Mouse (Mus musculus) thymus, postnatal 14 days (tissue): Measurements from ENCODE around the gene Kdm1a.

ENCODE experiments used
- DNase-seq: peaks from one replicate; pipeline ENCODE4 v3.0.0; 2021

The Kdm1a gene

GRCm38 (mm10) chr4:136601476-136601875 is 1.0 kb downstream of the Kdm1a start:
- peak; percentile 29 for DNase-seq

GRCm38 (mm10) chr4:136600536-136600935 is 2.0 kb downstream of the Kdm1a start:
- DNase-seq: no peak

- no peak for DNase-seq
Measured at GRCm38 (mm10) chr4:136599869-136600268, 2.7 kb downstream of the Kdm1a start.

- no peak for DNase-seq
Measured at GRCm38 (mm10) chr4:136598268-136598876, 4.2 kb downstream of the Kdm1a start.

GRCm38 (mm10) chr4:136595221-136595620 is 7.3 kb downstream of the Kdm1a start:
- DNase-seq: no peak

- DNase-seq: no peak
Measured at GRCm38 (mm10) chr4:136594006-136594405, 8.5 kb downstream of the Kdm1a start.

GRCm38 (mm10) chr4:136592111-136592510 is 10.4 kb downstream of the Kdm1a start:
- DNase-seq: no peak

- no peak for DNase-seq
Measured at GRCm38 (mm10) chr4:136588003-136588402, 14.5 kb downstream of the Kdm1a start.

GRCm38 (mm10) chr4:136587221-136587827 is 15.2 kb downstream of the Kdm1a start:
- no peak for DNase-seq

- DNase-seq: no peak
Measured at GRCm38 (mm10) chr4:136581885-136582284, 20.6 kb downstream of the Kdm1a start.

- DNase-seq: no peak
Measured at GRCm38 (mm10) chr4:136569998-136570397, 32.5 kb downstream of the Kdm1a start.

GRCm38 (mm10) chr4:136568629-136569028 is 33.9 kb downstream of the Kdm1a start:
- peak; percentile 13 for DNase-seq

GRCm38 (mm10) chr4:136562755-136563154 is 39.8 kb downstream of the Kdm1a start:
- no peak for DNase-seq

GRCm38 (mm10) chr4:136560270-136560991 is 42.1 kb downstream of the Kdm1a start:
- DNase-seq: no peak

- DNase-seq: no peak
Measured at GRCm38 (mm10) chr4:136559690-136560089, 42.8 kb downstream of the Kdm1a start.

GRCm38 (mm10) chr4:136557638-136558037 is 44.9 kb downstream of the Kdm1a start:
- no peak for DNase-seq

- DNase-seq: no peak
Measured at GRCm38 (mm10) chr4:136553108-136553507, 49.4 kb downstream of the Kdm1a start.

- no peak for DNase-seq
Measured at GRCm38 (mm10) chr4:136548381-136548801, 54.1 kb downstream of the Kdm1a start.

- no peak for DNase-seq
Measured at GRCm38 (mm10) chr4:136547721-136548120, 54.8 kb downstream of the Kdm1a start.

- DNase-seq: no peak
Measured at GRCm38 (mm10) chr4:136546279-136547045, 56.1 kb downstream of the Kdm1a start.

GRCm38 (mm10) chr4:136545151-136545550 is 57.4 kb downstream of the Kdm1a start:
- DNase-seq: no peak

GRCm38 (mm10) chr4:136526412-136526811 is 76.1 kb downstream of the Kdm1a start:
- DNase-seq: peak; percentile 54

GRCm38 (mm10) chr4:136524309-136524708 is 78.2 kb downstream of the Kdm1a start:
- DNase-seq: no peak
